Mouse (Mus musculus) lung, adult 2 months (tissue): Measurements from ENCODE around the gene Olfml2b.

Source experiments
- CTCF ChIP-seq: fragments of 200-500 bp; IDR thresholded peaks from 2 replicates; pipeline ENCODE4 v1.5.1; 2011; ENCODE audit warnings: mild to moderate bottlenecking, low read length, control low read depth; ENCODE audit not compliant: insufficient read depth
- POLR2A ChIP-seq: fragments of 200-500 bp; IDR thresholded peaks from 2 replicates; pipeline ENCODE4 v1.6.1; 2011; ENCODE audit warnings: low read depth, mild to moderate bottlenecking, control low read depth, low read length, borderline replicate concordance; ENCODE audit errors: extremely low read depth

GRCm38 (mm10) chr1:170698771-170699170 is 54.4 kb downstream of the Olfml2b start:
- TF ChIP-seq CTCF (no peak), POLR2A (no peak)
